Mouse (Mus musculus) kidney, embryonic 14.5 days (tissue): Measurements from ENCODE around the gene Lgals7. TPM values are rescaled to one million over a fixed set of nuclear protein-coding genes. Genes with fewer than 3 reads are reported as not detected.

ENCODE experiments used
- ATAC-seq: fragments of 200-750 bp; cut with Nextera tagmentation; 2 replicates; pipeline ENCODE4 v1.8.0; 2017; ENCODE audit warnings: moderate number of reproducible peaks, mild to moderate bottlenecking, moderate TSS enrichment, moderate library complexity; ENCODE audit not compliant: low FRiP score, low TSS enrichment
- H3K27ac ChIP-seq: fragments of 300-500 bp; sonication (generic); 2 replicates; pipeline ENCODE4 v1.5.1; 2014; ENCODE audit warnings: low read depth, mild to moderate bottlenecking, low read length, moderate library complexity, mixed read lengths
- H3K27me3 ChIP-seq: fragments of 300-500 bp; sonication (generic); 2 replicates; pipeline ENCODE4 v1.6.1; 2014; ENCODE audit warnings: mild to moderate bottlenecking, low read length; ENCODE audit not compliant: control insufficient read depth, insufficient read depth
- H3K36me3 ChIP-seq: fragments of 300-500 bp; sonication (generic); 2 replicates; pipeline ENCODE4 v1.6.1; 2014; ENCODE audit warnings: low read length, mixed read lengths; ENCODE audit not compliant: control insufficient read depth, insufficient read depth
- H3K4me1 ChIP-seq: fragments of 300-500 bp; sonication (generic); 2 replicates; pipeline ENCODE4 v1.6.1; 2014; ENCODE audit warnings: low read length, mixed read lengths; ENCODE audit not compliant: control insufficient read depth, insufficient read depth
- H3K4me2 ChIP-seq: fragments of 300-500 bp; sonication (generic); replicated peaks from 2 replicates; pipeline ENCODE4 v1.6.1; 2014; ENCODE audit warnings: low read depth, mild to moderate bottlenecking, low read length
- H3K4me3 ChIP-seq: fragments of 300-500 bp; sonication (generic); 2 replicates; pipeline ENCODE4 v1.5.1; 2014; ENCODE audit warnings: mild to moderate bottlenecking, low read length
- H3K9ac ChIP-seq: fragments of 300-500 bp; sonication (generic); 2 replicates; pipeline ENCODE4 v1.6.1; 2014; ENCODE audit warnings: low read depth, mild to moderate bottlenecking, low read length, moderate library complexity
- H3K9me3 ChIP-seq: fragments of 300-500 bp; sonication (generic); 2 replicates; pipeline ENCODE4 v1.6.1; 2016; ENCODE audit warnings: low read length; ENCODE audit not compliant: control insufficient read depth
- WGBS: fragments of 180-500 bp; shearing (Covaris S2); extraction: QIAGEN DNeasy Blood & Tissue Kit; methylation state at CpG from one replicate; pipeline ENCODE4 v1.1.7; 2014; 5-methylcytosine and 5-hydroxymethylcytosine counted together
- polyA plus RNA-seq: library from polyadenylated mRNA; unstranded; fragments of >200 nt; fragmentation: Nextera tagmentation; extraction: Ambion mirVana; gene quantifications from 2 replicates; pipeline ENCODE4 v1.2.1, GENCODE M21; 2014

Lgals7 gene
- polyA plus RNA-seq, 1 experiment from 2014 or later: 1.1 TPM

DNA sequence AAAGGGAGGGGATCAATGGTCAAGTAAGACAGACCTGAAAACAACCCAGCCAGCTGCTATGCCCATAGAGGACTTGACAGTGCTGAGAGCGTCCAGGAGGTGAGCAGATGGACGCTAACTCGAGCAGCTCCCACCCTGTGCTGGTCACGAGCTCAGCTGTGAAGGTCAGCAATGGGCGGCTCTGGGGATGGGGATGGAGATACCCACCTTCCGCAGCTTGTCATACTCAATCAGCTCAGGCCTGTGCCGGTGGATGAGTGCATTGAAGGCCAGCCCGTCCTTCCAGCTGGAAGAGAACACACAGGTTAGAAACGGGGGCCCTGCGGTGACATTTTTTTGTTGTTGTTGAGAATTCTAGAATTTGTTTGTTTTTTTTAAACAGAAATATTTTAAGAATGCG, 49.5 kb downstream of the Lgals7 start:
- H3K4me2 ChIP-seq: no peak overlapping the region
- H3K9ac ChIP-seq: no peak overlapping the region
- H3K36me3 ChIP-seq: peaks cover 97% of the 10 kb centered on the region
- H3K4me1 ChIP-seq: peaks cover 4% of the 10 kb centered on the region; the same call in 1 of the 2 replicates
- H3K27ac ChIP-seq: no peak overlapping the region
- ATAC-seq: no peak
- H3K4me3 ChIP-seq: no peak overlapping the region
- no peaks in the 10 kb centered on the region for H3K9me3 ChIP-seq
- no peaks in the 10 kb centered on the region for H3K27me3 ChIP-seq
- WGBS: 79% methylated on average over 11 of the region's 11 CpGs

Other genes starting within 250 kb of the Lgals7 start
- gene Acp7, start 232.5 kb upstream of the Lgals7 start, polyA plus RNA-seq: not detected in 2 replicates
- gene Fbxo27, start 171.0 kb upstream of the Lgals7 start, polyA plus RNA-seq: 5.0 and 5.5 TPM in 2 replicates
- gene Fbxo17, start 147.0 kb upstream of the Lgals7 start, polyA plus RNA-seq: 7.2 and 8.1 TPM in 2 replicates
- gene Mrps12, start 122.0 kb upstream of the Lgals7 start, polyA plus RNA-seq: 157 and 170 TPM in 2 replicates
- gene Sars2, start 121.9 kb upstream of the Lgals7 start, polyA plus RNA-seq: 28.8 and 33.0 TPM in 2 replicates
- gene Ccer2, start 107.7 kb upstream of the Lgals7 start, polyA plus RNA-seq: not detected in 2 replicates
- 49.7 and 56.7 TPM in 2 replicates for gene Sirt2, start 97.1 kb upstream of the Lgals7 start, polyA plus RNA-seq
- 39.2 and 43.9 TPM in 2 replicates for gene Nfkbib, start 96.3 kb upstream of the Lgals7 start, polyA plus RNA-seq
- 2.9 and 5.6 TPM in 2 replicates for gene Rinl, start 74.9 kb upstream of the Lgals7 start, polyA plus RNA-seq
- 283 and 322 TPM in 2 replicates for gene Hnrnpl, start 55.3 kb upstream of the Lgals7 start, polyA plus RNA-seq
- 134 and 150 TPM in 2 replicates for gene Ech1, start 38.6 kb upstream of the Lgals7 start, polyA plus RNA-seq
- gene Lgals4, start 30.0 kb upstream of the Lgals7 start, polyA plus RNA-seq: 3.8 and 3.9 TPM in 2 replicates
- 0.51 and 0.64 TPM in 2 replicates for gene Capn12, start 17.6 kb downstream of the Lgals7 start, polyA plus RNA-seq
- gene Actn4, start 98.5 kb downstream of the Lgals7 start, polyA plus RNA-seq: 176 and 239 TPM in 2 replicates
- gene Eif3k, start 118.0 kb downstream of the Lgals7 start, polyA plus RNA-seq: 458 and 497 TPM in 2 replicates
- 9.8 and 12.6 TPM in 2 replicates for gene Map4k1, start 118.2 kb downstream of the Lgals7 start, polyA plus RNA-seq